Mouse (Mus musculus): Measurements from ENCODE around the gene Pim3. TPM values are rescaled to one million over a fixed set of nuclear protein-coding genes. Genes with fewer than 3 reads are reported as not detected.

Pim3 gene
- polyA plus RNA-seq, 1 experiment from 2014 or later: 70.3 TPM

GRCm38 (mm10) chr15:88853106-88853505 lies 8.9 kb upstream of the Pim3 start:
- no peak overlapping the region for H3K4me2 ChIP-seq
- H3K27me3 ChIP-seq: no peaks in the 10 kb centered on the region
- H3K9ac ChIP-seq: no peak overlapping the region
- H3K4me1 ChIP-seq: peaks cover 52% of the 10 kb centered on the region
- no peaks in the 10 kb centered on the region for H3K36me3 ChIP-seq
- ATAC-seq (ENCODE audit: borderline replicate concordance, extremely low read depth, low FRiP score, low TSS enrichment): no peak
- no peak overlapping the region for H3K4me3 ChIP-seq
- H3K27ac ChIP-seq: no peak overlapping the region
- H3K9me3 ChIP-seq: no peaks in the 10 kb centered on the region
- WGBS: 88% methylated on average over 9 of the region's 9 CpGs

- Histone ChIP-seq H3K9ac (no peak overlapping the region), H3K4me3 (no peak overlapping the region), H3K9me3 (no peaks in the 10 kb centered on the region), H3K27me3 (no peaks in the 10 kb centered on the region), H3K27ac (peak overlapping the region; percentile 51), H3K36me3 (no peaks in the 10 kb centered on the region), H3K4me2 (peak overlapping the region; percentile 10; the same call in 1 of the 2 replicates), H3K4me1 (peaks cover 59% of the 10 kb centered on the region)
- WGBS: 32% methylated on average over 6 of the region's 6 CpGs
- ATAC-seq (ENCODE audit: borderline replicate concordance, extremely low read depth, low FRiP score, low TSS enrichment): no peak
These were observed 7.6 kb upstream of the Pim3 start for GRCm38 (mm10) chr15:88854119-88854968.

- H3K9me3 ChIP-seq: no peaks in the 10 kb centered on the region
- peak overlapping the region; percentile 51 for H3K27ac ChIP-seq
- no peak overlapping the region for H3K9ac ChIP-seq
- peaks cover 50% of the 10 kb centered on the region for H3K4me1 ChIP-seq
- no peak for ATAC-seq (ENCODE audit: borderline replicate concordance, extremely low read depth, low FRiP score, low TSS enrichment)
- H3K27me3 ChIP-seq: no peaks in the 10 kb centered on the region
- H3K4me3 ChIP-seq: no peak overlapping the region
- 62% methylated on average over 15 of the region's 15 CpGs for WGBS
- peak overlapping the region; percentile 10; the same call in 1 of the 2 replicates for H3K4me2 ChIP-seq
- H3K36me3 ChIP-seq: no peaks in the 10 kb centered on the region
These were observed 6.8 kb upstream of the Pim3 start for GRCm38 (mm10) chr15:88854969-88855830.

- Histone ChIP-seq H3K4me1 (peaks cover 43% of the 10 kb centered on the region), H3K9ac (no peak overlapping the region), H3K27me3 (no peaks in the 10 kb centered on the region), H3K4me3 (no peak overlapping the region), H3K27ac (no peak overlapping the region), H3K9me3 (no peaks in the 10 kb centered on the region), H3K36me3 (no peaks in the 10 kb centered on the region), H3K4me2 (no peak overlapping the region)
- WGBS: 79% methylated on average over 6 of the region's 6 CpGs
- no peak for ATAC-seq (ENCODE audit: borderline replicate concordance, extremely low read depth, low FRiP score, low TSS enrichment)
These were observed 6.0 kb upstream of the Pim3 start for GRCm38 (mm10) chr15:88855896-88856417.

- Histone ChIP-seq H3K4me2 (no peak overlapping the region), H3K36me3 (no peaks in the 10 kb centered on the region), H3K4me1 (peaks cover 45% of the 10 kb centered on the region), H3K27me3 (no peaks in the 10 kb centered on the region), H3K4me3 (no peak overlapping the region), H3K9me3 (no peaks in the 10 kb centered on the region), H3K9ac (no peak overlapping the region), H3K27ac (no peak overlapping the region)
- 75% methylated on average over 5 of the region's 5 CpGs for WGBS
- no peak for ATAC-seq (ENCODE audit: borderline replicate concordance, extremely low read depth, low FRiP score, low TSS enrichment)
These were observed 5.4 kb upstream of the Pim3 start for GRCm38 (mm10) chr15:88856613-88857012.

GRCm38 (mm10) chr15:88857361-88857760 lies 4.6 kb upstream of the Pim3 start:
- 88% methylated on average over 7 of the region's 7 CpGs for WGBS

GRCm38 (mm10) chr15:88858141-88858541 lies 3.8 kb upstream of the Pim3 start:
- H3K9ac ChIP-seq: no peak overlapping the region
- 60% methylated on average over 3 of the region's 3 CpGs for WGBS
- no peaks in the 10 kb centered on the region for H3K9me3 ChIP-seq
- H3K36me3 ChIP-seq: no peaks in the 10 kb centered on the region
- peaks cover 39% of the 10 kb centered on the region for H3K4me1 ChIP-seq
- no peak overlapping the region for H3K4me2 ChIP-seq
- H3K4me3 ChIP-seq: no peak overlapping the region
- ATAC-seq (ENCODE audit: borderline replicate concordance, extremely low read depth, low FRiP score, low TSS enrichment): no peak
- H3K27ac ChIP-seq: no peak overlapping the region
- H3K27me3 ChIP-seq: no peaks in the 10 kb centered on the region

More at GRCm38 (mm10) chr15:88857361-88857760, 4.6 kb upstream of the Pim3 start:
- no peaks in the 10 kb centered on the region for H3K9me3 ChIP-seq
- no peak overlapping the region for H3K27ac ChIP-seq
- H3K4me1 ChIP-seq: peaks cover 40% of the 10 kb centered on the region
- no peaks in the 10 kb centered on the region for H3K27me3 ChIP-seq
- no peak for ATAC-seq (ENCODE audit: borderline replicate concordance, extremely low read depth, low FRiP score, low TSS enrichment)
- H3K4me3 ChIP-seq: no peak overlapping the region
- no peaks in the 10 kb centered on the region for H3K36me3 ChIP-seq
- no peak overlapping the region for H3K4me2 ChIP-seq
- H3K9ac ChIP-seq: no peak overlapping the region

- 52% methylated on average over 2 of the region's 2 CpGs for WGBS
These were observed 3.3 kb upstream of the Pim3 start for GRCm38 (mm10) chr15:88858707-88859106.

GRCm38 (mm10) chr15:88859206-88859970 lies 2.6 kb upstream of the Pim3 start:
- Histone ChIP-seq H3K9me3 (no peaks in the 10 kb centered on the region), H3K27me3 (no peaks in the 10 kb centered on the region), H3K27ac (no peak overlapping the region), H3K9ac (no peak overlapping the region), H3K36me3 (peaks cover 2% of the 10 kb centered on the region; the same call in 1 of the 2 replicates), H3K4me2 (no peak overlapping the region), H3K4me1 (peaks cover 37% of the 10 kb centered on the region), H3K4me3 (no peak overlapping the region)
- ATAC-seq (ENCODE audit: borderline replicate concordance, extremely low read depth, low FRiP score, low TSS enrichment): no peak
- WGBS: 63% methylated on average over 8 of the region's 8 CpGs

More at GRCm38 (mm10) chr15:88858707-88859106, 3.3 kb upstream of the Pim3 start:
- Histone ChIP-seq H3K9me3 (no peaks in the 10 kb centered on the region), H3K4me3 (no peak overlapping the region), H3K27ac (no peak overlapping the region), H3K27me3 (no peaks in the 10 kb centered on the region), H3K36me3 (no peaks in the 10 kb centered on the region), H3K9ac (no peak overlapping the region), H3K4me2 (no peak overlapping the region), H3K4me1 (peaks cover 39% of the 10 kb centered on the region)
- ATAC-seq (ENCODE audit: borderline replicate concordance, extremely low read depth, low FRiP score, low TSS enrichment): no peak

GRCm38 (mm10) chr15:88860781-88861180 lies 1.2 kb upstream of the Pim3 start:
- peaks cover 37% of the 10 kb centered on the region for H3K4me1 ChIP-seq
- no peak overlapping the region for H3K27ac ChIP-seq
- H3K36me3 ChIP-seq: peaks cover 16% of the 10 kb centered on the region
- no peak overlapping the region for H3K9ac ChIP-seq
- H3K4me2 ChIP-seq: no peak overlapping the region
- no peak overlapping the region for H3K4me3 ChIP-seq
- no peaks in the 10 kb centered on the region for H3K27me3 ChIP-seq
- ATAC-seq (ENCODE audit: borderline replicate concordance, extremely low read depth, low FRiP score, low TSS enrichment): no peak
- WGBS: 87% methylated on average over 3 of the region's 3 CpGs
- no peaks in the 10 kb centered on the region for H3K9me3 ChIP-seq

All from lung, embryonic 15.5 days (tissue).